Mouse (Mus musculus) adrenal gland, postnatal 25 days (tissue): ENCODE results near the gene BC034090. TPM values are rescaled to one million over a fixed set of nuclear protein-coding genes. Genes with fewer than 3 reads are reported as not detected.

Experiments
- DNase-seq: peaks from one replicate; pipeline ENCODE4 v3.0.0; 2021; ENCODE audit warnings: mixed read lengths
- total RNA-seq: library from RNA; stranded (reverse); gene quantifications from 2 replicates; pipeline ENCODE4 v1.2.3, GENCODE M21; 2021

BC034090 gene
- total RNA-seq, 1 experiment from 2014 or later: 35.3 TPM

DNA sequence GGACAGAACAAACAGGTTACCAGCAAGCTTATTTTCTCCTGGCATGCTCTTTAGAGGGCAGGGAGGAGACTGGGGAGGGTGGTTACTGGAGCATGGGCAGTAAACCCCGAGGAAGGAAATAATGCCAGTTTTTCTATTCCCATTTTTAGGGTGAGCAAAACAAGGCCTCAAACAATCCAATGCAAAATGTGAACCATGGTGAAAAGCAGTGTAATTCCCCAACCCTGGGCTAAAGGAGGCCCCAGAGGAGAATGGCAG lies 1.8 kb downstream of the BC034090 start:
- no peak for DNase-seq

DNA sequence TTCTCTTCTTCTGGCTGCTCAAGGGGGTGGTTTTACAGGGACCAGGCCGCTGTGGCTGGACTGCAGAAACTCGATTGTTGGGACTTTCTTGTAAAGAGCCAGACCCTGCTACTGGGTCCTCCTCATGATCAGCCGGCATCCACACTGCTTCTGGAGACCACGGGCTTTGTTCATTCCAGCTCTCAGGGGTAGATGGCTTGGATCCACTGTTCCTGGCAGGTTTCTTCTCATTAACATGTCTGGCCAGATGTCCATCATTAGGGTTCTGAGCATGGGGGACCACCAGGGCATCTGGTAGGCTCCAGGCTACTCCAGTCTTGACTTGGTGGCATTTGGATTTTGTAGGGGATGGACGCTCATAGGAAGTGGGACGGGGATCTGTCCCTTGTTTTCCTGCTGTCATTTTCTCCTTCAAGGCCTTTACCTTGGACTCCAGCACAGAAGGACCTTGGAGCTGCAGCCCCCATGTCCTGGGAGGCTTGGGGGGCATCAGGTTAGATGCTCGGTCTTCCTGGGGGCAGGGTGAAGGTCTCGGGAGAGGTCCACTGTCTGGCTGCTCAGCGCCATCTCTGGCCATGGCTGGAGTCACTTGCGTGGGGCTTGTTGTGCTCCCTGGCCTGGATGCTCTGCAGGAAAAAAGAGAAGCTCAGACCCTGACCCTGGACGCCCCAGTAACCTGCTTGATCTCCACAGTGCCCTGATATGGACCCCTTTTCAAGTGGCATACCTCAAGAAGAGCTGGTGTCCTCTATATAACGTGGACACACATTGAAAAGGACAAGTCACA lies 2.4 kb downstream of the BC034090 start:
- DNase-seq: no peak

DNA sequence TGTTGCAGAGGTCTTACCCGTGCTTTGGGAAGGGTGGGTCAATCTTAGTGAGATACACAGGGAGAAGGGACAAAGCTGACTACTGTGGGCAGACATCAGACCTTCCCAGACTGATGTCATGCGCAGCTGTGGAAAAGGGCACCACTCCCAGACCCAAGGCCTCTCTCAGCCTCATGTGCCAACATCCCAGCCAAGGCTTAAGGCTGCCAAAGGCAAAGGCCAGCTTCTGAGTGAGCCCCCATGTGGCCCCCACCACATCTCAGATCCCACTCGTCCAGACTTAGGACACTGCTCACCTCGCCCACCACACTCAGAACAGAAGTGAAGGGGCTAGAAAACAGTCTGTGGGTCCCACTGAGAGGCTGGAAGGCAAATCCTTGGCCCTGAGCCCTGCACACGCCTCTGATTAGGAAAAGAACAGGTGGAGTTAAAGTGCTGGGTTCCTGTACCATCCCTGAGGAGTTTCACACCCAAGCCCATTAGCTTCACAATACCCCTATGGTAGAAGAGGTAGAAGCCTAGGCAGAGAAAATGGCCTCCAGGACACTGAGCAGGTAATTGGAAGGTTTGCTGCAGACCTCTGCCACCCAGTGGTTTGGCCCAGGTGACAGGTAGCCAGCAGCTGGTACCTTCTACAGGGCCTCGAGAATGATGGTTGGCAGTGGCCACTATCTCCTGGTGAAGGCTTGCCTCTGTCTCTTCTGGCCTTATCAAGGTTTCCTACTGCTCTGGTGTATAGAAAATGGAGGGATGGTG lies 4.1 kb downstream of the BC034090 start:
- peak; percentile 72 for DNase-seq

GRCm38 (mm10) chr1:155239169-155239568 lies 5.1 kb downstream of the BC034090 start:
- no peak for DNase-seq

DNA sequence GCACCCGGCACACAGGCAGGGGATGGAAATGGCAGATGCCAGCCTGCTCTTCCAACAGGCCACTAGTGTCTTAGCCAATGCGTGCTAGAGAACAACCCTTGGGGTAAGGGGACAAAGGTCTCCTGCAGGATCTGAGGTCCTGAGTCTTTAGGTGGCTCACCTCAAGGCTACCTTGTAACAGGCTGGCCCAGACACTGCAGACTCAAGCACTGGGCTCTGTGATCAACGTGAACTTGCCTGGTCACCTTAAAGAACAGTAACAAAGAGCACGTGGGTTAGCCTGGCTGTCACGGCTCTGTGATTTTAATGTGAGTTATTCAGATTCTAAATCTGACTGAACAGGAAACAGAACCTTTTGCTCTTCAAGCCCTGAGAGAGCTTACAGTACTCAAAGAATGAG lies 6.1 kb downstream of the BC034090 start:
- no peak for DNase-seq

- no peak for DNase-seq
These were observed 6.9 kb downstream of the BC034090 start for GRCm38 (mm10) chr1:155237390-155237789.

- no peak for DNase-seq
These were observed 7.8 kb downstream of the BC034090 start for GRCm38 (mm10) chr1:155236306-155237024.

DNA sequence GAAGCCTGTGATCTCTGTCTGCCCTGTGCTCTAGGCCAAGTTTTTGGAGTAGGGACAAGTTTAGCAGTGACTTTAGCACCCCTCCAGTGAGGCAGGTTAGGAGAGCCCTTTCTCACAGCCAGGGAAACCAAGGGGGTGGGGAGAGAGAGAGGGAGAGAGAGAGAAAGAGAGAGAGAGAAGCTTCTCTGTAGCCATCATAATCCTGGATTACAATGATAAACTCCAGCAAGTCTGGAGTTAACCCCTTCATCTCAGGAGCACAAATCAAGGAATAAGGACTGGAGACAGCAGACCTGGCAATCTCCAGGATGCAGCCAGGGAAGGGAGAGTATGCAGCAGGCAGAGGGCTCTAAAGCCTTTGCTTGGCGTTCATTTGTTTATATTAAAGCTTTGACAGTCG lies 8.6 kb downstream of the BC034090 start:
- DNase-seq: no peak

- DNase-seq: peak; percentile 64
These were observed 10.2 kb downstream of the BC034090 start for GRCm38 (mm10) chr1:155233931-155234607.

DNA sequence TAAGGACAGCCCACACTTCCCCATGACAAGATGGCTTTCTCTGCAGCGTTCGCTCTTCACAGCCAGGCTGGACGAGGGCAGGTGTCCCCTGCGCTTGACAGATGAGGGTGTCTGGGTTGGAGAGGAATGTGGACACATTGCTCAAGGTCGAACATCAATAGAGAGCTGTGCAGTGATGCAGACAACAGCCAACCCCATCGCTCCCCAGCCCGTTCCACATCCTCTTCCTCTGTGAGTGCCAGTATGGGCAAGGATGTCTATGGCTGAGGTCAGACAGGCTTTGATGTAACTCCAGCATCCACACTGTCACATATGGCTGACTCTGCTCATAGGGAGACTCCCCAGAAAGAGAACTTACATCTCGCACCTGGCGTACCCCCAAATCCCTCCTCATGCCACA lies 10.9 kb downstream of the BC034090 start:
- DNase-seq: no peak

GRCm38 (mm10) chr1:155232786-155233185 lies 11.5 kb downstream of the BC034090 start:
- DNase-seq: no peak

DNA sequence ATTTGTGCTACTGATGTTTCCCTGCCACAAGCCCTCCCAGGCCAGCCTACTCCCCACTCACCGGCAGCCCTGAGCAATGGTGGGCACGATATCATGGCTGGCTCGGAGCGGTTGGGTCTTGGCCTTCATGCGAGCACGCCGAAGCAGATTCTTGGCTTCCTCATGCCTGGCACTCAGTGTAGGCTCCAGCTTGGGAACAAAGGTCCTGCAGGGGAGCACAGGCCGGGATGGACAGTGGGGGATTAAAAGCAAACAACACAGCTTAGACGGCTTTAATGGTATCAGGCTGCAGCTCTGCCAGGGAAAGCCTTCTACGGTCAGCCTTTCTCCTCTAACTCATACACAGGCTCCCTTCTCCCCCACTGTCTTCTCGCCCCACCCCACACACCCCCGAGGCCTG lies 11.9 kb downstream of the BC034090 start:
- no peak for DNase-seq

DNA sequence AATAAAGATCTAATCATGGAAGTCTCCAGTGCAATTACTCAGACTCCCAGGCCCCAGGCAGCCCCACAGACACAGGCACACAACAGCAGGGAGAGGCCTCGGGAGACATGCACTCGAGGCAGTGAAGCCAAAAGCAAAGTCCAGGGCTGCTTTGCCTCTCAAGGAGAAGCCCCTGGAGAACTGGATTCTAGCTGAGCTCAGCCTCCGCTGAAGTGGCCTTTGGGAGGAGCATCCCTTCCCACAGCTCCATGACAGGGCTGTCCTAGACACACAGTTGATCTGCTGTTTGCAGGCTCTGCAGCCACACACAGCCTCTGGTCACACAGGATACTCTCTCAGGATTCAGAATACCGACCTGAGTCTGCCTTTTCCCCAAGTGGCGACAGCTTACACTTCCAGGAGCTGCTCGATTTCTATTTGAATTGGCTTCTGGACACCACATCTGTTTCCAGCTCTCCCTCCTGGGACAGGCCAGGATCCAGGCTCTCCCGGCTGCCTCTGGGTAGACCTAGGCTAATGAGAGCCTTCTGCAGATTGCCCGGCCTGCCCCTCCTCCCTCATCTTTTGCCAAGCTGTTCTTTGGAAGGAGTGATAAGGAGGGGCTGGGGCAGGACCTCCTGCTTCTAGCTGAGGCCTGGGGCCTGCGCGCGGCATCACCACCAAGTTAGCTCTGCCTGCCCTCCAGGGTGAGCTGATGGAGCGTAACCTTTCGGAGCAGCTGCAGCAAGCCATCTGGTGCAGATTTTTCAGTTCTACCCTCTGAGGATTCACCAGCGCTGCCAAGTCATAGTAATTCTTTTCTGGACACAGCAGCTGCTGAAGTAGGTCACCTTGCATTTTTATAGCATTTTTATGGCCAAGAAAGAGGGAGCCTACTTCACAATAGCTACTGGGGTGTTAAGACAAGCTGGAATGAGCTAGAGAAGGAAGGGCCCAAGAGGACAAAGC lies 14.5 kb downstream of the BC034090 start:
- no peak for DNase-seq

DNA sequence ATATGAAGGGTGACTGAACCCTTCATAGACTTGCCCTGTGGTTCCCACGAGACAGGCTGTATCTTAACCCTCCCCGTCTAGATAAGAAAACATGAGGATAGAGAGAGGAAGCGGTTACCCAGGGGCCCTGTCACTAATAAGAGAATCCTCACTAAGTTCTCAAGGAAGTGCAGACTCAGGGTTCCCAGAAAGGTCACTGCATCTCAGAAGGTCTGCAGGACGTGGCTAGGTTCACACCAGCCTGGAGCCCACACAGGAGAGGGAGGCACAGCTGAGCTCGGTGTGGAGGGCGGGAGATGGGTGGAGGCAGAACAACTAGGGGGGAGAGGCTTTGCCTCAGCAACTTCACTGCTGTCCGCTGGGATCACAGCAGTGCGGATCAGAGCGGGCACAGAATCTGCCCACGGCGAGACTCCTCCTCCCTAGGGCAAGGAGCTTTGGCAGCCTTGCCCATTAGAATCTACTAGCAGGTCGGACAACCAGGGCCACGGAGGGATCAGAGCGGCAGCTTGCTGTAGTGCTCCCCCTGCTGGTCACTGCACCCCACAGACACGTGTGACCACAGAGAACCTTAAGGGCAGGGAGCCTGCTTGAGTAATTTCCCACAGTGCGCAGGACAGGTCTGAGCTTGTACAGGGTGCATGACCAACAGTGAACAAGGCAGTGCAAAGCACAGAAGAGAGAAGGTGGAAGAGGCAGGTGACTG lies 20.2 kb downstream of the BC034090 start:
- peak; percentile 88 for DNase-seq

- no peak for DNase-seq
These were observed 21.2 kb downstream of the BC034090 start for GRCm38 (mm10) chr1:155223036-155223435.

- no peak for DNase-seq
These were observed 22.1 kb downstream of the BC034090 start for GRCm38 (mm10) chr1:155222101-155222669.

DNA sequence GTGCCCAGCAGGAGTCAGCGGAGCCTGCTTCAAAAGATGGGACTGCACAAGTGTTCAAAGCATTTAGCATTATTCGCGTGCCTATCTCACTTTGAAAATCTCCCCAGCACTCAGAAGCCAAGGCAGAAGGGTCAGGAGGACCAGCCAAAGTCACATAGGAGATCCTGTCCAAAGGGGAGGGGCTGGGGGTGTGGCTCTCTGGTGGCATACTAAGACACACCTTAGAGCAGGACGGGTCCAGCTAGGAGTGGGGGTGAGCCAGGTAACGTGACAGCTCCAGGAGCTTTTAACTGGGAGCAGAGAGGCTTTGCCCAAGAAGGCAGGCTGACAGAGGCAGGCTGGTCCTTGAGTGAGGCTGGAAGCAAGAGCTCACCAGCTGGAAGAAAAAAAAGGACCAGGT lies 25.3 kb downstream of the BC034090 start:
- no peak for DNase-seq

DNA sequence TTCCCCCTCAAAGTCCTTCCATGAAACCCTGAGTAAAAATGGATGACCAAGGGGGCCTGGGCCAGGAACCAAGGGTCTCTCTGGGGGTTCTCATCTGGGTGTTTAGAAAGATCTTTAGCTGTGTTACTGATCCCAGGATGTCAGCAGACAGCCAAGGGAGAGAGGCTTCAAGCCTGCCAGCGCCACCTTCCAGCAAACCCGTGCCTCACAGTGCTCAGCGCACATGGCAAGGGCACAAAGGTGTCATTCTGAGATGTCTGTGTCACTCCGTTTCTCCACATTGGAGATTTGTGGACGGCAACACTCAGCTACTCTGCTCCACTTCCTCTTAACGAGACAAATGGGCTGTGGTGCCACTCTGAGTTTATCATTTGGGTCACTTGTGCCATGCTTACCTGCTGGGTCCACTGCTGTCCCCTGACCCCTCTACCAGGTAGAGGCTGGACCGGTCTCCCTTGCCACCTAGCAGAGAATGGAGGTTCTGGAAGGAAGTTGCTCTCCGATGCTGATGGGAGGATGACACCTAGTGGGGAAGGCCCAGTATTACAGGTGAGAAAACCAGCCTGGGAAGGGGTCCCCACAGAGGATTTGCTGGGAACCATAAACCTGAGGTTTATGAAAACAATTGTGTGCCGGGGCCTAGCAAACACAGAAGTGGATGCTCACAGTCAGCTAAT lies 26.2 kb downstream of the BC034090 start:
- DNase-seq: no peak

- no peak for DNase-seq
These were observed 27.4 kb downstream of the BC034090 start for GRCm38 (mm10) chr1:155216844-155217243.

- no peak for DNase-seq
These were observed 27.9 kb downstream of the BC034090 start for GRCm38 (mm10) chr1:155216313-155216712.
